Mouse (Mus musculus) layer of hippocampus, adult 11-12 months (tissue): Measurements from ENCODE around the gene Olfr694.
"Not testable (repeated sequence)": the region's sequence is repeated elsewhere in the genome, so short reads cannot be mapped to it uniquely, and the experiment has no call there.

Experiments used
- DNase-seq: peaks from one replicate; pipeline ENCODE4 v3.0.0; 2022; ENCODE audit warnings: low spot score

Gene Olfr694

GRCm38 (mm10) chr7:106691714-106692113, at the start of gene Olfr694:
TSS of gene Olfr694 (minus strand) at chr7:106691814.
- DNase-seq, result no peak

DNA sequence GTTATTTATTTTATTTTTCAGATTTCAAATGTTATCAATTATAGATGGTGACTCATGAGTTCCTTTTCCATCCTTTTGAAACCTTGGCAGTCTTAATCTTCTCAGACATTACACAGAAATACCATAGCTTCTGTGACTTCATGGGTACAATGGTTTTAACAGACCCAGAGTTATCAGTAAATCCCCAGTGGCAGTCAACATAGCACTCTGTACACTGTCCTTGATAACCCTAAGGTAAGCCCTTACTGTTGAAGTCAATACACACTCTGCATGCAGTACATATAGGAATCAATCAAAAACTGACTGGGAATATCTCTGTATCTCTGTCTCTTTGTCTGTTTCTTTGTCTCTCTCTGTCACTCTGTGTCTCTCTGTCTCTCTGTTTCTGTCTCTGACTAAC, 45.4 kb upstream of the Olfr694 start:
- no peak for DNase-seq

GRCm38 (mm10) chr7:106733717-106734116, 42.1 kb upstream of the Olfr694 start:
- DNase-seq, result no peak

GRCm38 (mm10) chr7:106725654-106726053, 34.0 kb upstream of the Olfr694 start:
- not testable (repeated sequence) for DNase-seq

DNA sequence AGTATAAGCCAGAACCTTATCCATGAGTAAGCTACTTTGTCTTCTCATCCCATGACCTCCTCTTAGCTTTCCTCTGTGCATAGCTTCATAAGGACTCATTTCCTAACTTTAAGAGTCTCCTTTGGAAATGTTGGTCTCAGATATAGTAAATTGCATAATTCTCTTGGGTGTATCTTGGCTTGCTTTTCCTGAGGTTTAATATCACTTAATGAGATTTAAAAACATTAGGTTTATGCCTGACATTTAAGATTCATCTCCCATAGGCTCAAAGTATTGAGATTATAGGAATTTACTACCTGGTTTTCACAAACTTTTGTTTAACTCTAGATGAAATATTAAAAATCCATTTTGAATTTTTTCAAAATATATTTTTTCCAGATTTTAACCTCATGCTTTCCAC, 24.7 kb upstream of the Olfr694 start, which contains the start of gene Olfr695:
Olfr695 (minus strand) TSS at position 101 of the 400 bp plus-strand sequence.
- no peak for DNase-seq

GRCm38 (mm10) chr7:106711463-106711862, 19.8 kb upstream of the Olfr694 start:
- DNase-seq, result no peak

- not testable (repeated sequence) for DNase-seq
Measured at GRCm38 (mm10) chr7:106707705-106708104, 16.1 kb upstream of the Olfr694 start.

DNA sequence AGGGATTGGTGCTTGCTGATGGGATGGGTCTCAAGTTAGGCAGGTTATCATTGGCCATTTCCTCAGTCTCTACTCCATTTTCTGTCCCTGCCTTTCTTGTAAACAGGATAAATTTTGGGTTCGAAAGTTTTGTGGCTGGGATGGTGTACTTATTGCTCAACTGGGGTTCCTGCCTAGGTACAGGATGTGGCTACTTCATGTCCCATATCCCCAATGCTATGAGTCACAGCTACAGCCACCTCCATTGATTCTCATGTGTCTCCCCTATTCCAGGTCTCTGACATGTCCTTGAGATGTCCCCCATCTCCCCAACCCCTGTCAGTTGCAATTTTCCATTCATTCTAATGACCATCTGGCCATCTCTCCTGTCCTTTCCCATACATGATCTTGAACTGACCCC, 5.3 kb upstream of the Olfr694 start:
- no peak for DNase-seq

DNA sequence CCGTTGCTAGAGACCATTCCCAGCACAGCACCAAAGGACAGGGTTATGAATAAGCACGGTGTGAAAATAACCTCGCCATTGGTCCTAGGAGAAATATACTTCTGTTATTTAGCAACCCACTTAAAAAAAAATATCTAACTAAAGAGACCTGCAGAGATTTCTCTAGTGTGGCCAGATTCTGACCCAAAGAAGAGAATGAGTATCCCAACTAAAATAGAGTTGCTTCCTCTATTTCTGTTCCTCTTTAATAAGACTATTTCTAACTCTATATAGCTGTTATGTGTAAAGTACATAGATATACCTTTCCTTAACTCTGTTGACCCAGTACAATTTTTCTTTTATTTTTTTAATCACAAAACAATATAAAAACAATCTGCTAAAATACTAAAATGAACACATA, 1.4 kb upstream of the Olfr694 start:
- DNase-seq, result no peak

DNA sequence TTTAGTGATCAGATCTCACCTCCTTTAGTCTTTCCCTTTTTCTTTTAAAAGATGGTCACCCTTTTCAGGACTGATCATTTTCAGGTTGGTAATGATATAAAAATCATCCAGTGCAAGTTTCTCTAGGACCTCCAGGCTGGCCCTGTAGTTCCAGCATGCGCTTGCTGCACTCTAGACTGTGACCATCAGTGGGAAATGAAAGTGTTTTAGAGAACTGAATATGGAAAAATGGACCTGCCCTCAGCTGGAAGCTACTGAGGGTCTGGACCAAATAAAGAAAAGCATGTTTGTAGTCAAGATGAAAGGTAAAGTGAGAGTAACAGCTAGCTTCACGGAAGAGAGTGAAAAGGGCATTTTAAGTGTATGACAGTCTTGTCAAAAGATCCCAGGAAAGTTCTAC, 6.2 kb downstream of the Olfr694 start:
- DNase-seq, result no peak

GRCm38 (mm10) chr7:106680484-106680883, 11.1 kb downstream of the Olfr694 start, which contains the start of gene Olfr693:
TSS of gene Olfr693 (minus strand) at chr7:106680584.
- no peak for DNase-seq

DNA sequence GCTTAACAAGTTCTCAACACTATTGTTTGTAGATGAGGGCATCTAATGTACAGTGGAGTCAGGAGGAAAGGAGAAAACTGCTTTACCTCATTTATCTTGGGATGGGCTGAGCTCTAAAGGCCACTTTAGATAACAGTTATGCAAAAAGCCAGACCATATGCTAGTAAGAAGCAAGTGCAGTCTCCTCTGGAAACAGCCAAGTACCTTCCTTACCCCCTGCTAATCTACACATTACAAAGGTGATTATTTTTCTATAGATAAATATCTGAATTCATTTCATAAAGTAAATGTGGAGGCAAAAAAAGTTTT, 39.3 kb downstream of the Olfr694 start:
- no peak for DNase-seq

DNA sequence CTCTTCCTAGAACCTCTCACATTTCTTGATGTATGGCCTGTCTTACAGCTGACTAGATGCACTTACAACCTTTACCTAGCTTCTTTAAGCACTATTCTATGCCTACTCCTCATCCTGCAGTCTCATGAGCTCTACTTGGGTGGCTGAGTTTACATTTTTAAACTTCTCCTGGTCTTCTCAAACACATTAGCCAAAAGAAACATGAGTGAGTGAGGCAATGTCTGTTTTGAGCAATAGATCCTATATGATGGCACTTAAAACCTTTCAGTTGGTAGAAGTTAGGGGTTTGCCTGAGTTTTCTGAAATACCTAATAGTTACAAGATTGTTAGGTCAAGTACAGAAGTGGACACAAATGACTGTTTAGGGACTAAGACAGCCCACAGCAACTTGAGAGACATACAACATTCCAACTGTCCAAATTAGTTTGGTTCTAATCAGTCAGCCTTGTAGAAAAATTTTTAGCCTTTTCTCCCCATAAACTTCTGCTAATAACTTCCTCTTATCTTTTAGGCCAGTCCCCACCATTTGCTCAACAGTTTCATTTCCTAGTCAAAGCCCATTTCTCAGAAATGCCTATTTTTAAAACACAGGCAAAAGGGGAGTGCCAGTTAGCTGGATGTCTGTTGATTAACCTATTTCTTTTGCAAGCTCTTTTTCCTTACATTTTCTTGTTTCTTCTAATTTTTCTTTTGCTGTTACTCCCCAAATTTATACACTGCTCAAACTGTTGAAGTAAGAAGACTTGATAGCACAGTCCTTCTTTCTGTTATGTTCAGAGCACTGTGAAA, 39.9 kb downstream of the Olfr694 start:
- no peak for DNase-seq

GRCm38 (mm10) chr7:106649774-106650173, 41.8 kb downstream of the Olfr694 start:
- DNase-seq, result no peak

DNA sequence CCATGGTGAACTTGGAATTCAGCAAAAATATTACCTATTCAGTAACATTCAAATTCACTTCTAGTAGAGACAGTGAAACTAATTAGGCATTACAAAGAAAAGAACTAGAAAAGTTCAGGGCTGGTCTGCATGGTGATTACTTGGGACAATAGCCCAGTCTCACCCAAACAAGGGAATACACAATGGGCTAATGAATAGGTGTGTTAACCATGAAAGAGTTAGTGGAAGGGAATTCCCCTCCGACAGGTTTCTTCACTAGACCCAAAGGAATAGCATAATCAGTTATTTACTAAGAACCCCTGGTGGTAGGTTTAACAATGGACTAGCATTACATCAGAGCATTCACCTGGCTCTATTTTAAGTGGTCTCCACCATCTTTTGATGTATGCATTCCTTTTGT, 46.4 kb downstream of the Olfr694 start:
- no peak for DNase-seq

GRCm38 (mm10) chr7:106644222-106644870, 47.3 kb downstream of the Olfr694 start:
- DNase-seq, result no peak

DNA sequence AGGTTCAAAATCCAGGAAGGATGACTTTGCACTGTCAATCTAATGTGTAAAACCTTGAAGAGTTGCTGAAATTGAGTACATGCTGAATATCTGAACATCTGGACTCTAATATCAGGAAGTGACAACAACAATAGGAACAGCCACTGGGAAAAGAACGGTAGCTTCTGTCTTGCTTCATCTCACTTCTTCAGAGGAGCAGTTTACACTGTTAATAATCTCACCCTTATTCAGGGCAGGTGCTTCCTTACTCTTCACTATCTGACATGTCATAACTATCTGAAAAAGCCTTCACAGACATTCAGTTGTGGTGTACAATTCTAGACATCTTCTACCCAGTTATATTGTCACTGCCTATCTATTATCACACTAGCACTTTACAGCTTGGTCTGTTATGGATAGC, 50.8 kb downstream of the Olfr694 start:
- DNase-seq, result no peak

GRCm38 (mm10) chr7:106635560-106635959, 56.1 kb downstream of the Olfr694 start:
- no peak for DNase-seq
